In genomic region chr12:75701173-75702083, GRCm38 (mm10) we compare ENCODE assay signal across 8 mouse cellular contexts. TPM values are rescaled to one million over a fixed set of nuclear protein-coding genes. Genes with fewer than 3 reads are reported as not detected.
A peak's percentile ranks its signal among the peaks of the same experiment; 100 is the strongest.
DNase-seq lines count a peak whose midpoint lies in the region; ATAC-seq and TF ChIP-seq lines count a peak whose summit lies in the region.

No protein-coding gene starts in this region.

- 40% methylated on average over 21 of the region's 21 CpGs for WGBS in embryonic facial prominence, embryonic 10.5 days
- WGBS in heart, embryonic 13.5 days: 27% methylated on average over 21 of the region's 21 CpGs
- WGBS in kidney, postnatal 0 days: 20% methylated on average over 21 of the region's 21 CpGs
- WGBS in midbrain, embryonic 13.5 days: 51% methylated on average over 21 of the region's 21 CpGs

- no peak for DNase-seq in left cerebral cortex, adult 2 months (ENCODE audit: extremely low spot score in 1 of 2, low spot score in 2 of 2)
- no peak for DNase-seq in left cerebral cortex, adult 8-10 months (ENCODE audit: low spot score in 2 of 2)
- peak; percentile 54 for DNase-seq in embryonic facial prominence, embryonic 10.5 days (ENCODE audit: low spot score)
- DNase-seq in kidney, postnatal 0 days (ENCODE audit: low spot score): peak; percentile 68
- no peak for DNase-seq in thymus, postnatal 36 days
- no peak for DNase-seq in natural killer cell, adult 2 months (ENCODE audit: low spot score in 2 of 2)

- H3K27ac ChIP-seq in left cerebral cortex, adult 2 months: no peak overlapping the region
- peak overlapping the region; percentile 74 for H3K27ac ChIP-seq in embryonic facial prominence, embryonic 10.5 days (replicated peaks)
- peak overlapping the region; percentile 79 for H3K27ac ChIP-seq in heart, embryonic 13.5 days (replicated peaks)
- H3K27ac ChIP-seq in kidney, postnatal 0 days: peak overlapping the region; percentile 60
- no peak overlapping the region for H3K27ac ChIP-seq in midbrain, embryonic 13.5 days

- H3K9me3 ChIP-seq in embryonic facial prominence, embryonic 10.5 days: peaks cover 3% of the 10 kb centered on the region; the same call in 1 of the 2 replicates
- peaks cover 11% of the 10 kb centered on the region for H3K9me3 ChIP-seq in heart, embryonic 13.5 days
- no peaks in the 10 kb centered on the region for H3K9me3 ChIP-seq in kidney, postnatal 0 days (replicated peaks; ENCODE audit: low read length)
- no peaks in the 10 kb centered on the region for H3K9me3 ChIP-seq in midbrain, embryonic 13.5 days

- no peak for ATAC-seq in heart, embryonic 13.5 days (ENCODE audit: extremely low read depth, insufficient number of reproducible peaks, low FRiP score, low TSS enrichment)
- peak; percentile 87 for ATAC-seq in kidney, postnatal 0 days (replicated peaks; ENCODE audit: low FRiP score, low read depth)
- no peak for ATAC-seq in midbrain, embryonic 13.5 days

- peaks cover 14% of the 10 kb centered on the region for H3K4me1 ChIP-seq in embryonic facial prominence, embryonic 10.5 days
- H3K4me1 ChIP-seq in heart, embryonic 13.5 days: peaks cover 17% of the 10 kb centered on the region
- H3K4me1 ChIP-seq in kidney, postnatal 0 days (replicated peaks; ENCODE audit: insufficient read depth, low read length): 0 out of 2 replicates have a peak, but pooled peaks cover 3% of the 10 kb centered on the region
- H3K4me1 ChIP-seq in midbrain, embryonic 13.5 days (replicated peaks): peaks cover 9% of the 10 kb centered on the region; the same call in 1 of the 2 replicates

- intact Hi-C loops in left cerebral cortex, adult 2 months (cut with DNase I): no loop called here

- H3K9ac ChIP-seq in heart, embryonic 13.5 days: peak overlapping the region; percentile 77
- H3K9ac ChIP-seq in kidney, postnatal 0 days (ENCODE audit: low read depth, low read length): peak overlapping the region; percentile 19; the same call in 1 of the 2 replicates
- peak overlapping the region; percentile 14; the same call in 1 of the 2 replicates for H3K9ac ChIP-seq in midbrain, embryonic 13.5 days (replicated peaks)

- H3K4me2 ChIP-seq in heart, embryonic 13.5 days: peak overlapping the region; percentile 67
- peak overlapping the region; percentile 46 for H3K4me2 ChIP-seq in kidney, postnatal 0 days (ENCODE audit: low read length)
- H3K4me2 ChIP-seq in midbrain, embryonic 13.5 days (replicated peaks): peak overlapping the region; percentile 34

- no peaks in the 10 kb centered on the region for H3K36me3 ChIP-seq in embryonic facial prominence, embryonic 10.5 days (replicated peaks)
- no peaks in the 10 kb centered on the region for H3K36me3 ChIP-seq in heart, embryonic 13.5 days
- no peaks in the 10 kb centered on the region for H3K36me3 ChIP-seq in kidney, postnatal 0 days (ENCODE audit: insufficient read depth, low read length)
- H3K36me3 ChIP-seq in midbrain, embryonic 13.5 days: no peaks in the 10 kb centered on the region

- no peak for TF ChIP-seq CTCF in left cerebral cortex, adult 2 months (IDR thresholded peaks at IDR 0.05)
- no peak for TF ChIP-seq CTCF in kidney, postnatal 0 days (IDR thresholded peaks at IDR 0.05; ENCODE audit: low read depth)

- H3K4me3 ChIP-seq in left cerebral cortex, adult 2 months: peak overlapping the region; percentile 14; the same call in 1 of the 2 replicates
- peak overlapping the region; percentile 43; the same call in 1 of the 2 replicates for H3K4me3 ChIP-seq in embryonic facial prominence, embryonic 10.5 days
- peak overlapping the region; percentile 41 for H3K4me3 ChIP-seq in heart, embryonic 13.5 days
- peak overlapping the region; percentile 6; the same call in 1 of the 2 replicates for H3K4me3 ChIP-seq in kidney, postnatal 0 days (replicated peaks; ENCODE audit: low read depth, low read length)
- peak overlapping the region; percentile 4; the same call in 1 of the 2 replicates for H3K4me3 ChIP-seq in midbrain, embryonic 13.5 days (replicated peaks)

- H3K27me3 ChIP-seq in embryonic facial prominence, embryonic 10.5 days (replicated peaks; ENCODE audit: low read depth, poor library complexity, severe bottlenecking): no peaks in the 10 kb centered on the region
- H3K27me3 ChIP-seq in heart, embryonic 13.5 days (replicated peaks): no peaks in the 10 kb centered on the region
- no peaks in the 10 kb centered on the region for H3K27me3 ChIP-seq in kidney, postnatal 0 days (ENCODE audit: insufficient read depth, low read length)
- H3K27me3 ChIP-seq in midbrain, embryonic 13.5 days: no peaks in the 10 kb centered on the region

RNA-seq across cellular contexts. Expression of gene Wdr89, which starts 32.1 kb away (rescaled TPM):
- total RNA-seq in left cerebral cortex, adult 2 months (2021): 1 to 10 TPM; 2.3 to 3.7 TPM
- total RNA-seq in left cerebral cortex, adult 8-10 months (2022): 1 to 10 TPM; 2.6 to 4.1 (median 3.5) TPM
- polyA plus RNA-seq in embryonic facial prominence, embryonic 10.5 days (2016; fragmentation: Nextera tagmentation; extraction: Ambion mirVana): 15.6 and 16.5 TPM in 2 replicates
- 7.5 and 8.3 TPM in 2 replicates for polyA plus RNA-seq in heart, embryonic 13.5 days (2015; fragmentation: Nextera tagmentation; extraction: Ambion mirVana)
- 9.9 and 10.6 TPM in 2 replicates for polyA plus RNA-seq in kidney, postnatal 0 days (2015; fragmentation: Nextera tagmentation; extraction: Ambion mirVana)
- 7.3 and 7.5 TPM in 2 replicates for polyA plus RNA-seq in midbrain, embryonic 13.5 days (2015; fragmentation: Nextera tagmentation; extraction: Ambion mirVana)

RNA-seq across cellular contexts. Expression of gene Sgpp1, which starts 34.1 kb away (rescaled TPM):
- 10 to 100 TPM; 27.5 to 29.4 TPM for total RNA-seq in left cerebral cortex, adult 2 months (2021)
- 10 to 100 TPM; 30.8 to 34.6 (median 32.8) TPM for total RNA-seq in left cerebral cortex, adult 8-10 months (2022)
- polyA plus RNA-seq in embryonic facial prominence, embryonic 10.5 days (2016; fragmentation: Nextera tagmentation; extraction: Ambion mirVana): 6.0 and 6.5 TPM in 2 replicates
- polyA plus RNA-seq in heart, embryonic 13.5 days (2015; fragmentation: Nextera tagmentation; extraction: Ambion mirVana): 13.3 and 16.2 TPM in 2 replicates
- 24.6 and 27.0 TPM in 2 replicates for polyA plus RNA-seq in kidney, postnatal 0 days (2015; fragmentation: Nextera tagmentation; extraction: Ambion mirVana)
- 6.9 and 7.9 TPM in 2 replicates for polyA plus RNA-seq in midbrain, embryonic 13.5 days (2015; fragmentation: Nextera tagmentation; extraction: Ambion mirVana)

Comparison
In these comparisons a context has a peak if more than half of its experiments do, and no peak if none do; other contexts are left out.
1. DNase-seq: peak in embryonic facial prominence, embryonic 10.5 days (single experiment) and kidney, postnatal 0 days (single experiment); none in left cerebral cortex, adult 2 months (0 of 2), left cerebral cortex, adult 8-10 months (0 of 2), thymus, postnatal 36 days (0 of 2) and natural killer cell, adult 2 months (0 of 2).
2. H3K27ac ChIP-seq: peak in embryonic facial prominence, embryonic 10.5 days (single experiment), heart, embryonic 13.5 days (single experiment) and kidney, postnatal 0 days (single experiment); none in left cerebral cortex, adult 2 months (single experiment) and midbrain, embryonic 13.5 days (single experiment).
3. H3K9ac ChIP-seq: peak in every context shown above with its lines; median percentile 77 in heart, embryonic 13.5 days; 19 in kidney, postnatal 0 days; 14 in midbrain, embryonic 13.5 days.
4. Peak in every context shown above with its lines, with median percentiles within 50 percentile points of each other: H3K4me3 ChIP-seq and H3K4me2 ChIP-seq.